Mouse (Mus musculus) intestine, embryonic 14.5 days (tissue): ENCODE results near the gene Irx5. TPM values are rescaled to one million over a fixed set of nuclear protein-coding genes. Genes with fewer than 3 reads are reported as not detected.

Experiments
- ATAC-seq: fragments of 200-750 bp; cut with Nextera tagmentation; replicated peaks from 2 replicates; pipeline ENCODE4 v1.8.0; 2017; ENCODE audit warnings: low read depth, moderate number of reproducible peaks, moderate TSS enrichment, moderate library complexity; ENCODE audit not compliant: low FRiP score, low TSS enrichment
- DNase-seq: peaks from one replicate; pipeline ENCODE4 v3.0.0-alpha.2; 2018; ENCODE audit warnings: low spot score
- H3K27ac ChIP-seq: fragments of 300-500 bp; sonication (generic); 2 replicates; pipeline ENCODE4 v1.5.1; 2014; ENCODE audit warnings: low read depth, mild to moderate bottlenecking, control low read depth
- H3K27me3 ChIP-seq: fragments of 300-500 bp; sonication (generic); replicated peaks from 2 replicates; pipeline ENCODE4 v1.6.1; 2014; ENCODE audit warnings: low read length, control low read depth; ENCODE audit not compliant: control insufficient read depth, insufficient read depth
- H3K36me3 ChIP-seq: fragments of 300-500 bp; sonication (generic); 2 replicates; pipeline ENCODE4 v1.6.1; 2014; ENCODE audit warnings: low read length, control low read depth; ENCODE audit not compliant: control insufficient read depth, insufficient read depth
- H3K4me1 ChIP-seq: fragments of 300-500 bp; sonication (generic); replicated peaks from 2 replicates; pipeline ENCODE4 v1.6.1; 2014; ENCODE audit warnings: low read length, control low read depth, mixed read lengths; ENCODE audit not compliant: control insufficient read depth, insufficient read depth
- H3K4me2 ChIP-seq: fragments of 300-500 bp; sonication (generic); 2 replicates; pipeline ENCODE4 v1.6.1; 2014; ENCODE audit warnings: low read length
- H3K4me3 ChIP-seq: fragments of 300-500 bp; sonication (generic); 2 replicates; pipeline ENCODE4 v1.5.1; 2014; ENCODE audit warnings: low read depth, low read length, control low read depth, mixed read lengths
- H3K9ac ChIP-seq: fragments of 300-500 bp; sonication (generic); 2 replicates; pipeline ENCODE4 v1.6.1; 2014; ENCODE audit warnings: mild to moderate bottlenecking, low read length
- H3K9me3 ChIP-seq: fragments of 300-500 bp; sonication (generic); 2 replicates; pipeline ENCODE4 v1.6.1; 2016; ENCODE audit warnings: low read length, control low read depth; ENCODE audit not compliant: control insufficient read depth
- WGBS: fragments of 180-500 bp; shearing (Covaris S2); extraction: QIAGEN DNeasy Blood & Tissue Kit; methylation state at CpG from one replicate; pipeline ENCODE4 v1.1.7; 2014; 5-methylcytosine and 5-hydroxymethylcytosine counted together
- polyA plus RNA-seq: library from polyadenylated mRNA; unstranded; fragments of >200 nt; fragmentation: Nextera tagmentation; extraction: Ambion mirVana; gene quantifications from 2 replicates; pipeline ENCODE4 v1.2.1, GENCODE M21; 2014

Gene Irx5
- polyA plus RNA-seq, 1 experiment from 2014 or later: not detected

GRCm38 (mm10) chr8:92380571-92380970 is 23.1 kb downstream of the Irx5 start:
- no peak for ATAC-seq
- Histone ChIP-seq H3K27ac (no peak overlapping the region), H3K36me3 (no peaks in the 10 kb centered on the region), H3K27me3 (peaks cover 12% of the 10 kb centered on the region; the same call in 1 of the 2 replicates), H3K4me2 (no peak overlapping the region), H3K4me1 (0 out of 2 replicates have a peak, but pooled peaks cover 5% of the 10 kb centered on the region), H3K9me3 (no peaks in the 10 kb centered on the region), H3K9ac (no peak overlapping the region), H3K4me3 (no peak overlapping the region)
- DNase-seq: no peak
- WGBS: 46% methylated on average over 2 of the region's 2 CpGs

GRCm38 (mm10) chr8:92387893-92388292 is 30.5 kb downstream of the Irx5 start:
- Histone ChIP-seq H3K9ac (no peak overlapping the region), H3K4me1 (no peaks in the 10 kb centered on the region), H3K27me3 (0 out of 2 replicates have a peak, but pooled peaks cover 8% of the 10 kb centered on the region), H3K4me2 (no peak overlapping the region), H3K4me3 (no peak overlapping the region), H3K27ac (no peak overlapping the region), H3K9me3 (no peaks in the 10 kb centered on the region), H3K36me3 (no peaks in the 10 kb centered on the region)
- DNase-seq (no peak), ATAC-seq (no peak)
- WGBS: 81% methylated on average over 4 of the region's 4 CpGs

- H3K27me3 ChIP-seq: no peaks in the 10 kb centered on the region
- WGBS: 87% methylated on average over 2 of the region's 2 CpGs
Measured at GRCm38 (mm10) chr8:92404218-92404617, 46.8 kb downstream of the Irx5 start.

GRCm38 (mm10) chr8:92408092-92408491 is 50.7 kb downstream of the Irx5 start:
- ATAC-seq: no peak
- 71% methylated on average over 7 of the region's 7 CpGs for WGBS

More at GRCm38 (mm10) chr8:92404218-92404617, 46.8 kb downstream of the Irx5 start:
- H3K36me3 ChIP-seq: no peaks in the 10 kb centered on the region
- DNase-seq (no peak), ATAC-seq (no peak)
- no peaks in the 10 kb centered on the region for H3K9me3 ChIP-seq
- H3K9ac ChIP-seq: no peak overlapping the region
- H3K4me3 ChIP-seq: no peak overlapping the region
- H3K4me1 ChIP-seq: no peaks in the 10 kb centered on the region
- no peak overlapping the region for H3K27ac ChIP-seq
- H3K4me2 ChIP-seq: no peak overlapping the region

GRCm38 (mm10) chr8:92413583-92413982 is 56.2 kb downstream of the Irx5 start:
- DNase-seq: no peak
- Histone ChIP-seq H3K9me3 (no peaks in the 10 kb centered on the region), H3K27me3 (no peaks in the 10 kb centered on the region), H3K4me2 (no peak overlapping the region), H3K36me3 (no peaks in the 10 kb centered on the region), H3K27ac (no peak overlapping the region), H3K4me3 (no peak overlapping the region), H3K4me1 (no peaks in the 10 kb centered on the region), H3K9ac (no peak overlapping the region)
- 83% methylated on average over 6 of the region's 6 CpGs for WGBS
- no peak for ATAC-seq

More at GRCm38 (mm10) chr8:92408092-92408491, 50.7 kb downstream of the Irx5 start:
- Histone ChIP-seq H3K9me3 (no peaks in the 10 kb centered on the region), H3K27me3 (no peaks in the 10 kb centered on the region), H3K36me3 (no peaks in the 10 kb centered on the region), H3K4me1 (no peaks in the 10 kb centered on the region), H3K9ac (no peak overlapping the region), H3K4me3 (no peak overlapping the region), H3K4me2 (no peak overlapping the region), H3K27ac (no peak overlapping the region)
- DNase-seq: no peak

GRCm38 (mm10) chr8:92420666-92421065 is 63.2 kb downstream of the Irx5 start:
- Histone ChIP-seq H3K4me1 (no peaks in the 10 kb centered on the region), H3K27ac (no peak overlapping the region), H3K9me3 (no peaks in the 10 kb centered on the region), H3K4me2 (no peak overlapping the region), H3K9ac (no peak overlapping the region), H3K4me3 (no peak overlapping the region), H3K27me3 (no peaks in the 10 kb centered on the region), H3K36me3 (no peaks in the 10 kb centered on the region)
- 83% methylated on average over 7 of the region's 7 CpGs for WGBS
- DNase-seq: no peak
- ATAC-seq: no peak
